ENCODE assay signal across 14 mouse cellular contexts in genomic region chr19:44387089-44387671, GRCm38 (mm10). TPM values are rescaled to one million over a fixed set of nuclear protein-coding genes. Genes with fewer than 3 reads are reported as not detected.
DNase-seq lines count a peak whose midpoint lies in the region; ATAC-seq and TF ChIP-seq lines count a peak whose summit lies in the region.
"Had no signal": no experiment of that assay in that cellular context is flagged by ENCODE, and none has a peak within 500 bp of the region (broad histone marks: within the 10 kb centered on the region; RNA-seq: fewer than 3 reads in every experiment).

No protein-coding gene starts in this region.

- 0 out of 2 replicates have a peak, but pooled peaks have one; percentile 0 for TF ChIP-seq CTCF in lung, postnatal 0 days (IDR thresholded peaks at IDR 0.05)
- TF ChIP-seq CTCF in lung, adult 2 months (IDR thresholded peaks at IDR 0.05; ENCODE audit: insufficient read depth, low read length) = no peak

- H3K27ac ChIP-seq in lung, postnatal 0 days (ENCODE audit: low read length) = peak overlapping the region; percentile 85
- peak overlapping the region; percentile 91 for H3K27ac ChIP-seq in liver, embryonic 16.5 days (ENCODE audit: low read length)

- peak overlapping the region; percentile 75 for H3K4me3 ChIP-seq in erythroblast, embryonic 14.5 days (replicated peaks)
- H3K4me3 ChIP-seq in lung, postnatal 0 days (ENCODE audit: low read depth, low read length) = no peak overlapping the region
- H3K4me3 ChIP-seq in lung, adult 2 months (replicated peaks; ENCODE audit: extremely low read depth, low read depth, low read length) = no peak overlapping the region
- no peak overlapping the region; the same call in 1 of the 2 replicates for H3K4me3 ChIP-seq in liver, embryonic 16.5 days (ENCODE audit: low read depth, low read length)

- TF ChIP-seq EP300 in lung, postnatal 0 days (IDR thresholded peaks at IDR 0.05) = peak; percentile 67

- no peaks in the 10 kb centered on the region; the same call in 1 of the 2 replicates for H3K36me3 ChIP-seq in erythroblast, embryonic 14.5 days (ENCODE audit: control insufficient read depth)
- no peaks in the 10 kb centered on the region for H3K36me3 ChIP-seq in lung, postnatal 0 days (ENCODE audit: insufficient read depth, low read length)
- no peaks in the 10 kb centered on the region for H3K36me3 ChIP-seq in liver, embryonic 16.5 days (ENCODE audit: control insufficient read depth, insufficient read depth)
- H3K36me3 ChIP-seq: forebrain, embryonic 15.5 days had no signal

- H3K4me2 ChIP-seq in lung, postnatal 0 days (replicated peaks; ENCODE audit: low read depth, low read length) = no peak overlapping the region
- peak overlapping the region; percentile 90 for H3K4me2 ChIP-seq in liver, embryonic 16.5 days (ENCODE audit: low read depth, low read length)

- no peak for ATAC-seq in erythroblast, adult 5-6 weeks (replicated peaks; ENCODE audit: low FRiP score, poor library complexity, severe bottlenecking)
- ATAC-seq in lung, postnatal 0 days = peak; percentile 8; the same call in 1 of the 2 replicates
- ATAC-seq in granulocyte monocyte progenitor cell, adult 5-6 weeks (replicated peaks; ENCODE audit: poor library complexity, severe bottlenecking) = peak; percentile 52
- ATAC-seq in liver, embryonic 16.5 days (ENCODE audit: low read depth) = no peak

- peaks cover 80% of the 10 kb centered on the region for H3K4me1 ChIP-seq in erythroblast, embryonic 14.5 days (ENCODE audit: control insufficient read depth)
- 0 out of 2 replicates have a peak, but pooled peaks cover 6% of the 10 kb centered on the region for H3K4me1 ChIP-seq in lung, postnatal 0 days (ENCODE audit: insufficient read depth, low read depth, low read length)
- H3K4me1 ChIP-seq in lung, adult 2 months (ENCODE audit: control insufficient read depth, insufficient read depth, low read length) = peaks cover 5% of the 10 kb centered on the region; the same call in 1 of the 2 replicates
- H3K4me1 ChIP-seq in liver, embryonic 16.5 days (ENCODE audit: control insufficient read depth, low read depth, low read length) = peaks cover 51% of the 10 kb centered on the region

- WGBS in lung, postnatal 0 days = 66% methylated on average over 4 of the region's 4 CpGs
- 67% methylated on average over 4 of the region's 4 CpGs for WGBS in lung, adult 2 months
- WGBS in liver, embryonic 16.5 days (ENCODE audit: insufficient replicate concordance) = 82% methylated on average over 4 of the region's 4 CpGs

- TF ChIP-seq POLR2A in lung, adult 2 months (IDR thresholded peaks at IDR 0.05; ENCODE audit: borderline replicate concordance, extremely low read depth, low read depth, low read length) = no peak

- intact Hi-C loops in gastrocnemius, postnatal 14 days (cut with DNase I; ENCODE audit: low total_unique reads) = no loop called here

- H3K9ac ChIP-seq in lung, postnatal 0 days (replicated peaks; ENCODE audit: low read depth) = no peak overlapping the region
- H3K9ac ChIP-seq in liver, embryonic 16.5 days (ENCODE audit: low read depth, low read length) = peak overlapping the region; percentile 77
- H3K9ac ChIP-seq: forebrain, embryonic 15.5 days had no signal

- H3K27me3 ChIP-seq in erythroblast, embryonic 14.5 days (ENCODE audit: control insufficient read depth) = no peaks in the 10 kb centered on the region
- no peaks in the 10 kb centered on the region for H3K27me3 ChIP-seq in lung, postnatal 0 days (replicated peaks; ENCODE audit: insufficient read depth, low read length)
- H3K27me3 ChIP-seq in liver, embryonic 16.5 days (ENCODE audit: control insufficient read depth, insufficient read depth, low read depth, low read length) = no peaks in the 10 kb centered on the region
- H3K27me3 ChIP-seq: forebrain, embryonic 15.5 days had no signal

- H3K9me3 ChIP-seq in erythroblast, embryonic 14.5 days (ENCODE audit: control insufficient read depth, low read length) = no peaks in the 10 kb centered on the region
- no peaks in the 10 kb centered on the region for H3K9me3 ChIP-seq in lung, postnatal 0 days (ENCODE audit: low read length)
- no peaks in the 10 kb centered on the region for H3K9me3 ChIP-seq in liver, embryonic 16.5 days (replicated peaks; ENCODE audit: control insufficient read depth, low read length)
- H3K9me3 ChIP-seq: forebrain, embryonic 15.5 days had no signal

- DNase-seq in lung, postnatal 0 days (ENCODE audit: low spot score) = peak; percentile 76
- DNase-seq in lung, adult 2 months = no peak
- no peak for DNase-seq in right cerebral cortex, postnatal 4 days
- DNase-seq in gastrocnemius, postnatal 14 days = no peak
- DNase-seq: cerebellum, adult 2 months; layer of hippocampus, adult 9-11 months; right cerebral cortex, postnatal 25 days; thymus, postnatal 14 days had no signal

RNA-seq across cellular contexts. Expression of gene Scd1, which starts 20.5 kb away (rescaled TPM):
- 1.2 and 1.8 TPM in 2 replicates for polyA plus RNA-seq in erythroblast, embryonic 14.5 days (2012)
- total RNA-seq in erythroblast, adult 5-6 weeks (2015; ENCODE audit: low replicate concordance) = 10.0 and 11.3 TPM in 2 replicates
- 9.5 and 11.2 TPM in 2 replicates for total RNA-seq in erythroblast, adult 5-6 weeks (2017; ENCODE audit: low replicate concordance)
- 41.6 and 93.7 TPM in 2 replicates for polyA plus RNA-seq in lung, postnatal 0 days (2015; fragmentation: Nextera tagmentation; extraction: Ambion mirVana)
- polyA plus RNA-seq in lung, adult 2 months (2012; rRNA removed) = 3,425 and 3,454 TPM in 2 replicates
- total RNA-seq in granulocyte monocyte progenitor cell, adult 5-6 weeks (2014; fragmentation: Nextera tagmentation) = 0.41 TPM in 1 of 2 replicates, not detected in the other
- total RNA-seq in granulocyte monocyte progenitor cell, adult 5-6 weeks (2017) = not detected in 2 replicates
- 19.2 and 25.5 TPM in 2 replicates for polyA plus RNA-seq in liver, embryonic 16.5 days (2015; fragmentation: Nextera tagmentation; extraction: Ambion mirVana)
- total RNA-seq in gastrocnemius, postnatal 14 days (2021) = 10 to 100 TPM; 12.8 to 37.3 TPM

RNA-seq across cellular contexts. Expression of gene Scd4, which starts 54.3 kb away (rescaled TPM):
- polyA plus RNA-seq in erythroblast, embryonic 14.5 days (2012) = not detected in 2 replicates
- total RNA-seq in erythroblast, adult 5-6 weeks (2015; ENCODE audit: low replicate concordance) = 0.38 TPM in 1 of 2 replicates, not detected in the other
- total RNA-seq in erythroblast, adult 5-6 weeks (2017; ENCODE audit: low replicate concordance) = not detected in 2 replicates
- polyA plus RNA-seq in lung, postnatal 0 days (2015; fragmentation: Nextera tagmentation; extraction: Ambion mirVana) = 0.53 and 0.60 TPM in 2 replicates
- 0.46 and 0.97 TPM in 2 replicates for polyA plus RNA-seq in lung, adult 2 months (2012; rRNA removed)
- not detected in 2 replicates for total RNA-seq in granulocyte monocyte progenitor cell, adult 5-6 weeks (2014; fragmentation: Nextera tagmentation)
- 0.22 TPM in 1 of 2 replicates, not detected in the other for total RNA-seq in granulocyte monocyte progenitor cell, adult 5-6 weeks (2017)
- polyA plus RNA-seq in liver, embryonic 16.5 days (2015; fragmentation: Nextera tagmentation; extraction: Ambion mirVana) = 0.04 and 0.07 TPM in 2 replicates
- total RNA-seq in gastrocnemius, postnatal 14 days (2021) = under 1 TPM; 0.24 to 0.29 TPM
- total RNA-seq: monocyte, adult 5-6 weeks had no signal

Comparison
In these comparisons a context has a peak if more than half of its experiments do, and no peak if none do; other contexts are left out.
1. RNA of gene Scd1, which starts 20.5 kb away (polyA plus RNA-seq): 3,425 to 3,454 TPM in lung, adult 2 months; 41.6 to 93.7 TPM in lung, postnatal 0 days, 19.2 to 25.5 TPM in liver, embryonic 16.5 days and 1.2 to 1.8 TPM in erythroblast, embryonic 14.5 days; every median in the first group is over 10 times any median in the second.
2. ATAC-seq: peak in lung, postnatal 0 days (single experiment) and granulocyte monocyte progenitor cell, adult 5-6 weeks (single experiment); none in erythroblast, adult 5-6 weeks (single experiment) and liver, embryonic 16.5 days (single experiment).